Mouse (Mus musculus): ENCODE data around the gene Galr3. TPM values are rescaled to one million over a fixed set of nuclear protein-coding genes. Genes with fewer than 3 reads are reported as not detected.
"Not testable (repeated sequence)": the region's sequence is repeated elsewhere in the genome, so short reads cannot be mapped to it uniquely, and the experiment has no call there.

Galr3 gene
- polyA plus RNA-seq, 1 experiment from 2014 or later: 0.14 TPM

DNA sequence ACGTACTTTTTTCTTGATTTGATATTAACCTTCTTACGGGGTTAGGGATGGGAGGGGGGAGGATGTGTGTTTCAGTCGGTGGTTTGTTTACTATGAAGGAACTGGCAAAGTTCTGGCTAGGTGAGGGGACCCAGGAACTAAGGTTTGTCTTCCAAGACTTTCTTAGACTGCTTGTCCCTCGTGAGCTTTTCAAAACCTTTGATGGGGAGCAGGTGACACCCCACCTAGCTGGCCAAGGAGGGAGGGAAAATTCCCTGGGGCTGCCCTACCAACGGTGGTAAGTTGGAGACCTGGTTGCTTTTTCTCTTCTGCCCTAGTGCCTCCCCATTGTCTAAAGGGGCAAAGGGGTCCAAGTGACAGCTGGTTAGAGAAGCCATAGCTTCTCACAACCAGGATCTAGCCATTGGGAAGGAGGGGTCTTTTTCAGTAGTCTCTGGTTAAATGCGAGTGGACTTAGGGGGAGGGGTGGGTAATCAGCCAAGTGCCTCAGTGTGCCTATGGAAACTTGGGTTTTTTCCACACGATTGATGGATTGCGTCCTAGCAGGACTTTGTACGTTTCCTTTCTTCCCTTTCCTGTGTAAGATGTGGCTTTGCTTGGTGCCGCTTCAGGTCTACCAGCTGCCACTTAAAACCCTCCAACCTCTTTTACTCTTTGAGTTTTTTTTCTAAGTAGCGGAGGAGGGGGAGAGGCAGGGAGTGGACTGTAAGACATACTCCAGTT is 12.0 kb upstream of the Galr3 start:
- Histone ChIP-seq H3K27ac (ENCODE audit: low read depth, low read length) (peak overlapping the region; percentile 72), H3K9me3 (ENCODE audit: control insufficient read depth, low read length) (no peaks in the 10 kb centered on the region), H3K4me3 (ENCODE audit: low read length) (peak overlapping the region; percentile 75), H3K27me3 (replicated peaks; ENCODE audit: control insufficient read depth, insufficient read depth, low read length) (no peaks in the 10 kb centered on the region), H3K36me3 (ENCODE audit: control insufficient read depth, insufficient read depth, low read length) (no peaks in the 10 kb centered on the region), H3K4me1 (ENCODE audit: control insufficient read depth, insufficient read depth, low read depth, low read length) (peaks cover 38% of the 10 kb centered on the region), H3K9ac (ENCODE audit: low read depth, low read length) (peak overlapping the region; percentile 71), H3K4me2 (ENCODE audit: low read length) (peak overlapping the region; percentile 100)
- 4% methylated on average over 11 of the region's 11 CpGs for WGBS
- no peak for ATAC-seq

DNA sequence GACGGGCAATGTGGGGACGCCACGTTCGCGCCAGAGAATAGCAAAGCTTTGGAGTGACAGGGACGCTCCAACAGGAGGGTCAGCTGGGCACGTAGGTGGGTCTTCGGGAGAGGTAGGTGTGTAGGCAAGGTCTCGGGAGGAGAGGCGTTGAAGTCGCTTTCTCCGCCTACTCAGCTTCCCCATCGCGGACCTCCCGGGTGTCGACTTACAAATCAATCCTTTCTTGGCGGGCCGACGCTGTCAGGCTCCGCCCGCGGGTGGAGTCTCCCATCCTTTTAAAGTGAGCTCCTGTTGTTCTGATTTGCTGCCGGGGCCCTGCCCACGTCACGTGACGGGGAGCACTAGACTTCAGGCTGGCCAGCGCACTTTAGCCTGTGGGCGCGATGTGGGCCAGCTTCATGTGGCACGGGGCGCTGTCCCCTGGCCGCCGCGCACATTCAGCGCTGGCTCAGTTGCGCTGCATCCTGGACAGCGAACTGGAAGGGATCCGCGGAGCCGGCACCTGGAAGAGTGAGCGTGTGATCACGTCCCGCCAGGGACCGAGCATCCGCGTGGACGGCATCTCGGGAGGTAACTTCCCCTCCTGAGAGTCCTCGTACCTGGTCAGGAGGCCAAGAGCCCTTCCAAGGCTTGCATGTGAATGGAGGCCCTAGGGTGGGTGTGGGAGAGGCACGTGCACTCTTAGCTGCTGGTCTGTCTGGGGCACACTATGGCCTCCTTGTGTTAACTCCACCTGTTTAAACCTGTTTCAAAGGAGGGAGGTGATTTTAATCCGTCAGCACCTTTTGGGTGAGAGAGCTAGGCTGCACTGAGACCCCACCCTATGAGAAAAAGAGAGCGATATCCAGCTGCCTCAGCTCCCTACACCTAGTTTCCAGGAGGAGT is 10.9 kb upstream of the Galr3 start:
- Histone ChIP-seq H3K4me1 (ENCODE audit: control insufficient read depth, insufficient read depth, low read depth, low read length) (peaks cover 34% of the 10 kb centered on the region), H3K27ac (ENCODE audit: low read depth, low read length) (peak overlapping the region; percentile 72), H3K27me3 (replicated peaks; ENCODE audit: control insufficient read depth, insufficient read depth, low read length) (no peaks in the 10 kb centered on the region), H3K4me2 (ENCODE audit: low read length) (peak overlapping the region; percentile 100), H3K36me3 (ENCODE audit: control insufficient read depth, insufficient read depth, low read length) (no peaks in the 10 kb centered on the region), H3K4me3 (ENCODE audit: low read length) (peak overlapping the region; percentile 75), H3K9ac (ENCODE audit: low read depth, low read length) (peak overlapping the region; percentile 71), H3K9me3 (ENCODE audit: control insufficient read depth, low read length) (no peaks in the 10 kb centered on the region)
- under 1% methylated on average over 52 of the region's 52 CpGs for WGBS
- peak; percentile 88 for ATAC-seq

DNA sequence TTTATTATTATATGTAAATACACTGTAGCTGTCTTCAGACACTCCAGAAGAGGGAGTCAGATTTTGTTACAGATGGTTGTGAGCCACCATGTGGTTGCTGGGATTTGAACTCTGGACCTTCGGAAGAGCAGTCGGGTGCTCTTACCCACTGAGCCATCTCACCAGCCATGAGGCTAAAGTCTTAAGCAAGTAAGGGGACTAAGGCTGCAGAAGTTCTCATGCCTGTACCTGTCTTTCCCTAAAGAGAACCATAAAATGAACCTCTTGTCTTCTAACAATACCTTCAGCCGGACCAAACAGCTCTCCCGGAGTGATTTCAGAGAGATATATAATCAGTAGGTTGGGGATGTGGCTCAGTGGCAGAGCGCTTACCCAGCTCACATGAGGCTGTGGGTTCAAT is 9.8 kb upstream of the Galr3 start:
- H3K9ac ChIP-seq (ENCODE audit: low read depth, low read length); H3K27ac ChIP-seq (ENCODE audit: low read depth, low read length); H3K9me3 ChIP-seq (ENCODE audit: control insufficient read depth, low read length); H3K27me3 ChIP-seq (replicated peaks; ENCODE audit: control insufficient read depth, insufficient read depth, low read length); ATAC-seq; H3K4me2 ChIP-seq (ENCODE audit: low read length); H3K36me3 ChIP-seq (ENCODE audit: control insufficient read depth, insufficient read depth, low read length); H3K4me3 ChIP-seq (ENCODE audit: low read length): not testable (repeated sequence)
- peaks cover 30% of the 10 kb centered on the region for H3K4me1 ChIP-seq (ENCODE audit: control insufficient read depth, insufficient read depth, low read depth, low read length)
- WGBS: 84% methylated on average over 5 of the region's 5 CpGs

DNA sequence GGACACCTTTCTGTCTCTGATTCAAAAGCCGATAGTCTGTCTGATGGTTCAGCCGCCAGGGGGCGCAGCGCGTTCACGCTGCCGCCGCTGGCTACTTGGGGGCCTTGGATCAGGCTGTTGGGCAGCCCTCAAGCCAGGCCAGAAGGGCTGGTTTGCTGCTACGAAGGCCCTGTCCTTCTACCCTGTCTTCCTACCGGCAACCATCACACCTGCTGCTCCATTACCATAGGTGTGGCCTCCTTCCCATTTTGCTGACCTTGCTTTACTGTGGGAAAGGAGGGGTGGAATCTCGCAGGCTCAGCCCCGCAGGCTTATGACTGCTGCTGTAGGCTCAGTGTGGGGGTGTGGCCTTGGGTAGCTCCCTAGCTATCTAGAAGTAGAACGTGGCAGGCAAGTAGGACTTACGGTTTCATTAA is 3.8 kb upstream of the Galr3 start:
- Histone ChIP-seq H3K36me3 (ENCODE audit: control insufficient read depth, insufficient read depth, low read length) (no peaks in the 10 kb centered on the region), H3K27me3 (replicated peaks; ENCODE audit: control insufficient read depth, insufficient read depth, low read length) (peaks cover 9% of the 10 kb centered on the region), H3K9ac (ENCODE audit: low read depth, low read length) (0 out of 2 replicates have a peak overlapping the region, but pooled peaks have one; percentile 14), H3K9me3 (ENCODE audit: control insufficient read depth, low read length) (no peaks in the 10 kb centered on the region), H3K4me1 (ENCODE audit: control insufficient read depth, insufficient read depth, low read depth, low read length) (peaks cover 10% of the 10 kb centered on the region), H3K4me3 (ENCODE audit: low read length) (no peak overlapping the region), H3K4me2 (ENCODE audit: low read length) (peak overlapping the region; percentile 27), H3K27ac (ENCODE audit: low read depth, low read length) (no peak overlapping the region)
- 10% methylated on average over 14 of the region's 14 CpGs for WGBS
- no peak for ATAC-seq

DNA sequence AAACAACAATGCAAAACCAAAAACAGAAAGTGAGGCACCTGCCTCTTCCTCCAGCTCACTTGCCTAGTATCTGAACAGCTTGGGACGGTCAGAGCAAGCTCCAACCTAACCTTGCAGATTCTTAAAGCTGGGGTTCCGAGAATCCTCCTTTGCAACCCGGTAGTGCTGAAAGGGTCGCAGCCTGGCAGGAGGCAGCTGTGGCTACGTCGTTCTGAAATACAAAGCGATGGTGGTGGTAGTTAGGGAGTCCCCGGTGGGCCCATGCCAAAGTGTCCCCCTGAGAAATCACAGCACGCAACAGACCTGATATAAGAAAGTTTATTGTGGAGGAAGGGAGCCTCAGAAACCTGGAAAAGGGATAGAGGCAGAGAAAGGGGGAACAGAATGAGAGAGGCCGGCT is 3.4 kb upstream of the Galr3 start:
- Histone ChIP-seq H3K4me2 (ENCODE audit: low read length) (no peak overlapping the region), H3K36me3 (ENCODE audit: control insufficient read depth, insufficient read depth, low read length) (no peaks in the 10 kb centered on the region)

DNA sequence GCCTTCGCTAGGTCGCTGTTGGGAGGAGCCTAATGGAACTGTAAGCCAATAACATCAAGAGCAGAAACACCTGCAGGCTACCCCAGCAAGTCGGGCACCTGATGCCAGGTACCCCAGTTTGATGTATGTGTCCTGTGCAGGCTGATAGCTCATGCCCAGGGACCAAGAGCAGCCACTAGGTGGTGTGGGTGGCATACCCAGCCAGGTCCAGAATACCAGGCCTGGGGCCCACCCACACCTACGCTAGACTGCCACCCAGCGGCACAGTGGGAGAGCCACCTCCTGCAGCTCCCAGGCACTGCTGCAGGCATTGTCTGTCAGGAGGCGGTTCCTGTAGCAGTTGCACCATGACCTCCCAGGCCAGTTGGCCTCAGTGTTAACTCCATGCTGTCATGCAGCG is 2.8 kb upstream of the Galr3 start:
- Histone ChIP-seq H3K4me2 (ENCODE audit: low read length) (no peak overlapping the region), H3K9me3 (ENCODE audit: control insufficient read depth, low read length) (no peaks in the 10 kb centered on the region), H3K27ac (ENCODE audit: low read depth, low read length) (no peak overlapping the region), H3K9ac (ENCODE audit: low read depth, low read length) (no peak overlapping the region), H3K36me3 (ENCODE audit: control insufficient read depth, insufficient read depth, low read length) (no peaks in the 10 kb centered on the region), H3K27me3 (replicated peaks; ENCODE audit: control insufficient read depth, insufficient read depth, low read length) (peaks cover 10% of the 10 kb centered on the region), H3K4me3 (ENCODE audit: low read length) (no peak overlapping the region), H3K4me1 (ENCODE audit: control insufficient read depth, insufficient read depth, low read depth, low read length) (peaks cover 10% of the 10 kb centered on the region)
- WGBS: 21% methylated on average over 7 of the region's 7 CpGs
- 0 out of 2 replicates have a peak, but pooled peaks have one; percentile 21 for ATAC-seq

More for the DNA sequence above, 3.4 kb upstream of the Galr3 start:
- Histone ChIP-seq H3K27ac (ENCODE audit: low read depth, low read length) (no peak overlapping the region), H3K9me3 (ENCODE audit: control insufficient read depth, low read length) (no peaks in the 10 kb centered on the region), H3K4me1 (ENCODE audit: control insufficient read depth, insufficient read depth, low read depth, low read length) (peaks cover 10% of the 10 kb centered on the region), H3K27me3 (replicated peaks; ENCODE audit: control insufficient read depth, insufficient read depth, low read length) (peaks cover 9% of the 10 kb centered on the region), H3K9ac (ENCODE audit: low read depth, low read length) (no peak overlapping the region), H3K4me3 (ENCODE audit: low read length) (no peak overlapping the region)
- 61% methylated on average over 10 of the region's 10 CpGs for WGBS
- no peak for ATAC-seq

DNA sequence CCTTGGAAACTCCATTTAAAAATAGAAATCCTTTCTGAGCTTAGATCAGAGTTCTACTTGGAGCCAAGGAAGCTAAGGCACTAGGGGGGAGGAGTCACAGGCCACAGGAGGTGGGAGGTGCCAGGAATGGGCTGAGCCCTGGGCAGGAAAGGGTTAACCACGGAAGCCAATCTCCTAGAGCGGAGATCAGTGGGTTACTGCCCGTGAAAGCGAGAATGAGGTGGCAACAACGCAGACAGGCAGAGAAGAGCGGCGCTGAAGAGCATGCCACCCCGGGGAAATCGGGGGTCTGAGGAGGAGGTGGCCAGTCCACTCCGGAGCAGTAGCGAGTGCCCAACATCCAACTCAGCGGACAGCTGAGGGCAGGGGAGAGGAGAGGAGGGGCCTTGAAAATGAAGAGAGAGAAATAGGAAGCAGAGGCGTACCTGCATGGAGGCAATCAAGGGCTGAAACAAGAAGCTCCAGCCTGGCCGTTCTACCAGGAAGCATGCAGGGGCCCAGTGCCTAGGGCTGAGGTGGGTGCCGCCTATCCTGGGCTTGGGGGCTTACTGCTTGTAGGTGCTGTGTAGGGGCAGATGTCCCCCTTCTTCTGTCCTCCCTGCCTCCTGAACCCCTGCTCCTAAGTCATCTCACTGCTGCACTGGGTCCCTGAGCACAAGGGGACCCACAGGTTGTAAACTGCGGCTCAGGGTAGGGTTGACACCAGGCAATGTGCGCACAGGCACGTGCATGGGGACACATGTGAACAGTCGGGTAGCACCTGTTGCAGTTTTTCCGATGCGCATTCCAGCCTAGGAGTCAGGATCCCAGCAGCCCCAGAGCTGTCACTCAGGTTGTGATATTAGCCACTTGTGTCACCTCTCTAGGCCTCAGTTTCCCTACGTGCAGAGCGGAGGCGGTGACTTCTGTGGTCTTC is 926 bp upstream of the Galr3 start:
- Histone ChIP-seq H3K4me1 (ENCODE audit: control insufficient read depth, insufficient read depth, low read depth, low read length) (peaks cover 10% of the 10 kb centered on the region), H3K4me3 (ENCODE audit: low read length) (peak overlapping the region; percentile 31), H3K27me3 (replicated peaks; ENCODE audit: control insufficient read depth, insufficient read depth, low read length) (peaks cover 10% of the 10 kb centered on the region), H3K27ac (ENCODE audit: low read depth, low read length) (no peak overlapping the region), H3K4me2 (ENCODE audit: low read length) (peak overlapping the region; percentile 53), H3K36me3 (ENCODE audit: control insufficient read depth, insufficient read depth, low read length) (no peaks in the 10 kb centered on the region), H3K9me3 (ENCODE audit: control insufficient read depth, low read length) (no peaks in the 10 kb centered on the region), H3K9ac (ENCODE audit: low read depth, low read length) (peak overlapping the region; percentile 36; the same call in 1 of the 2 replicates)
- ATAC-seq: no peak
- WGBS: 22% methylated on average over 24 of the region's 24 CpGs

DNA sequence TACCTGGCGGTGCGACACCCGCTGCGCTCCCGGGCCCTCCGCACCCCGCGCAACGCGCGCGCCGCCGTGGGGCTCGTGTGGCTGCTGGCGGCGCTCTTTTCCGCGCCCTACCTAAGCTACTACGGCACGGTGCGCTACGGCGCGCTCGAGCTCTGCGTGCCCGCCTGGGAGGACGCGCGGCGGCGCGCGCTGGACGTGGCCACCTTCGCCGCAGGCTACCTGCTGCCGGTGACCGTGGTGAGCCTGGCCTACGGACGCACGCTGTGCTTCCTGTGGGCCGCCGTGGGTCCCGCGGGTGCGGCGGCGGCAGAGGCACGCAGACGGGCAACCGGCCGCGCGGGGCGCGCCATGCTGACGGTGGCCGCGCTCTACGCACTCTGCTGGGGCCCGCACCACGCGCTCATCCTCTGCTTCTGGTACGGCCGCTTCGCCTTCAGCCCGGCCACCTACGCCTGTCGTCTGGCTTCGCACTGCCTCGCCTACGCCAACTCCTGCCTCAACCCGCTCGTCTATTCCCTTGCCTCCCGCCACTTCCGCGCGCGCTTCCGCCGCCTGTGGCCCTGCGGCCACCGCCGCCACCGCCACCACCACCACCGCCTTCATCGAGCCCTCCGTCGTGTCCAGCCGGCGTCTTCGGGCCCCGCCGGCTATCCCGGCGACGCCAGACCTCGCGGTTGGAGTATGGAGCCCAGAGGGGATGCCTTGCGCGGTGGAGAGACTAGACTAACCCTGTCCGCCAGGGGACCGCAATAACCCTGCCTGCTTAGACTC is 1.2 kb downstream of the Galr3 start:
- H3K9me3 ChIP-seq (ENCODE audit: control insufficient read depth, low read length): no peaks in the 10 kb centered on the region
- peak overlapping the region; percentile 70 for H3K9ac ChIP-seq (ENCODE audit: low read depth, low read length)
- no peaks in the 10 kb centered on the region for H3K36me3 ChIP-seq (ENCODE audit: control insufficient read depth, insufficient read depth, low read length)
- peak overlapping the region; percentile 58 for H3K4me3 ChIP-seq (ENCODE audit: low read length)
- peak; percentile 71 for ATAC-seq
- peaks cover 8% of the 10 kb centered on the region for H3K4me1 ChIP-seq (ENCODE audit: control insufficient read depth, insufficient read depth, low read depth, low read length)
- peak overlapping the region; percentile 26; the same call in 1 of the 2 replicates for H3K27ac ChIP-seq (ENCODE audit: low read depth, low read length)
- under 1% methylated on average over 99 of the region's 105 CpGs for WGBS
- H3K4me2 ChIP-seq (ENCODE audit: low read length): peak overlapping the region; percentile 79
- peaks cover 10% of the 10 kb centered on the region for H3K27me3 ChIP-seq (replicated peaks; ENCODE audit: control insufficient read depth, insufficient read depth, low read length)

Measured in hindbrain, embryonic 16.5 days (tissue).